Mouse (Mus musculus) kidney, embryonic 15.5 days (tissue): Measurements from ENCODE around the gene Nprl2. TPM values are rescaled to one million over a fixed set of nuclear protein-coding genes. Genes with fewer than 3 reads are reported as not detected.
"Not testable (repeated sequence)": the region's sequence is repeated elsewhere in the genome, so short reads cannot be mapped to it uniquely, and the experiment has no call there.

ENCODE experiments used
- ATAC-seq: fragments of 200-750 bp; cut with Nextera tagmentation; replicated peaks from 2 replicates; pipeline ENCODE4 v1.8.0; 2017; ENCODE audit warnings: moderate TSS enrichment; ENCODE audit not compliant: low FRiP score
- H3K27ac ChIP-seq: fragments of 300-500 bp; sonication (generic); 2 replicates; pipeline ENCODE4 v1.5.1; 2015; ENCODE audit warnings: mild to moderate bottlenecking, inconsistent platforms
- H3K27me3 ChIP-seq: fragments of 300-500 bp; sonication (generic); 2 replicates; pipeline ENCODE4 v1.6.1; 2015; ENCODE audit warnings: inconsistent platforms
- H3K36me3 ChIP-seq: fragments of 300-500 bp; sonication (generic); 2 replicates; pipeline ENCODE4 v1.6.1; 2015; ENCODE audit warnings: inconsistent platforms
- H3K4me1 ChIP-seq: fragments of 300-500 bp; sonication (generic); 2 replicates; pipeline ENCODE4 v1.6.1; 2015; ENCODE audit warnings: inconsistent platforms
- H3K4me2 ChIP-seq: fragments of 300-500 bp; sonication (generic); 2 replicates; pipeline ENCODE4 v1.6.1; 2015; ENCODE audit warnings: moderate library complexity, mild to moderate bottlenecking, inconsistent platforms
- H3K4me3 ChIP-seq: fragments of 300-500 bp; sonication (generic); replicated peaks from 2 replicates; pipeline ENCODE4 v1.5.1; 2015; ENCODE audit warnings: mild to moderate bottlenecking, inconsistent platforms
- H3K9ac ChIP-seq: fragments of 300-500 bp; sonication (generic); 2 replicates; pipeline ENCODE4 v1.6.1; 2015; ENCODE audit warnings: mild to moderate bottlenecking, inconsistent platforms
- H3K9me3 ChIP-seq: fragments of 300-500 bp; sonication (generic); replicated peaks from 2 replicates; pipeline ENCODE4 v1.6.1; 2016; ENCODE audit warnings: inconsistent platforms
- WGBS: fragments of 180-500 bp; shearing (Covaris S2); methylation state at CpG from one replicate; pipeline ENCODE4 v1.1.7; 2015; ENCODE audit warnings: mixed read lengths; 5-methylcytosine and 5-hydroxymethylcytosine counted together
- polyA plus RNA-seq: library from polyadenylated mRNA; unstranded; fragments of >200 nt; fragmentation: Nextera tagmentation; extraction: Ambion mirVana; gene quantifications from 2 replicates; pipeline ENCODE4 v1.2.1, GENCODE M21; 2015

Nprl2 gene
- polyA plus RNA-seq, 1 experiment from 2014 or later = 44.4 TPM

GRCm38 (mm10) chr9:107556346-107556745, 14.3 kb downstream of the Nprl2 start:
- ATAC-seq = no peak
- Histone ChIP-seq H3K4me1 (peaks cover 49% of the 10 kb centered on the region), H3K27ac (peak overlapping the region; percentile 99), H3K4me3 (peak overlapping the region; percentile 79), H3K9me3 (no peaks in the 10 kb centered on the region), H3K9ac (peak overlapping the region; percentile 84; the same call in 1 of the 2 replicates), H3K36me3 (peaks cover 50% of the 10 kb centered on the region), H3K4me2 (peak overlapping the region; percentile 70), H3K27me3 (no peaks in the 10 kb centered on the region)
- WGBS = 73% methylated on average over 3 of the region's 3 CpGs

GRCm38 (mm10) chr9:107563029-107563581, 21.1 kb downstream of the Nprl2 start, which contains the start of gene Tusc2:
Tusc2 (plus strand) TSS chr9:107563255.
- WGBS = under 1% methylated on average over 46 of the region's 46 CpGs
- H3K9ac ChIP-seq = peak within 1 kb of the TSS; percentile 80
- peak within 1 kb of the TSS; percentile 85 for H3K4me2 ChIP-seq
- peaks cover 64% of the 10 kb centered on the region for H3K36me3 ChIP-seq
- no peaks in the 10 kb centered on the region for H3K9me3 ChIP-seq
- peaks cover 47% of the 10 kb centered on the region for H3K4me1 ChIP-seq
- no peaks in the 10 kb centered on the region for H3K27me3 ChIP-seq
- peak within 1 kb of the TSS; percentile 97 for H3K4me3 ChIP-seq
- peak; percentile 95 for ATAC-seq
- peak within 1 kb of the TSS; percentile 80 for H3K27ac ChIP-seq

- Histone ChIP-seq H3K4me2 (peak overlapping the region; percentile 72), H3K27ac (peak overlapping the region; percentile 89), H3K36me3 (peaks cover 43% of the 10 kb centered on the region), H3K4me1 (peaks cover 58% of the 10 kb centered on the region), H3K4me3 (peak overlapping the region; percentile 18; the same call in 1 of the 2 replicates)
- H3K9ac ChIP-seq, H3K27me3 ChIP-seq, ATAC-seq, H3K9me3 ChIP-seq: not testable (repeated sequence)
- 50% methylated on average over 5 of the region's 5 CpGs for WGBS
These were observed 23.5 kb downstream of the Nprl2 start for GRCm38 (mm10) chr9:107565556-107565955.

- ATAC-seq = no peak
- Histone ChIP-seq H3K27ac (peak overlapping the region; percentile 89), H3K9me3 (no peaks in the 10 kb centered on the region), H3K4me2 (peak overlapping the region; percentile 72), H3K4me3 (peak overlapping the region; percentile 21), H3K9ac (no peak overlapping the region), H3K36me3 (peaks cover 43% of the 10 kb centered on the region), H3K27me3 (no peaks in the 10 kb centered on the region), H3K4me1 (peaks cover 64% of the 10 kb centered on the region)
- 55% methylated on average over 15 of the region's 15 CpGs for WGBS
These were observed 24.1 kb downstream of the Nprl2 start for GRCm38 (mm10) chr9:107566041-107566709.

- Histone ChIP-seq H3K27me3 (no peaks in the 10 kb centered on the region), H3K4me3 (peak overlapping the region; percentile 21), H3K27ac (peak overlapping the region; percentile 89), H3K9ac (no peak overlapping the region), H3K4me2 (peak overlapping the region; percentile 72), H3K36me3 (peaks cover 43% of the 10 kb centered on the region), H3K9me3 (no peaks in the 10 kb centered on the region), H3K4me1 (peaks cover 70% of the 10 kb centered on the region)
- WGBS = 67% methylated on average over 3 of the region's 3 CpGs
- no peak for ATAC-seq
These were observed 24.8 kb downstream of the Nprl2 start for GRCm38 (mm10) chr9:107566855-107567254.

GRCm38 (mm10) chr9:107567702-107568319, 25.8 kb downstream of the Nprl2 start, which contains the start of gene Hyal2:
Hyal2 (plus strand) TSS chr9:107567945.
- Histone ChIP-seq H3K27me3 (no peaks in the 10 kb centered on the region), H3K4me1 (peaks cover 70% of the 10 kb centered on the region), H3K4me3 (peak within 1 kb of the TSS; percentile 86), H3K9ac (peak within 1 kb of the TSS; percentile 80), H3K36me3 (peaks cover 45% of the 10 kb centered on the region), H3K27ac (peak within 1 kb of the TSS; percentile 89), H3K9me3 (no peaks in the 10 kb centered on the region), H3K4me2 (peak within 1 kb of the TSS; percentile 72)
- ATAC-seq = no peak
- WGBS = 8% methylated on average over 18 of the region's 18 CpGs

- peaks cover 65% of the 10 kb centered on the region for H3K4me1 ChIP-seq
- peak overlapping the region; percentile 80 for H3K9ac ChIP-seq
- peaks cover 53% of the 10 kb centered on the region for H3K36me3 ChIP-seq
- no peaks in the 10 kb centered on the region for H3K27me3 ChIP-seq
- H3K4me2 ChIP-seq = peak overlapping the region; percentile 72
- peak; percentile 85 for ATAC-seq
- peak overlapping the region; percentile 89 for H3K27ac ChIP-seq
- peak overlapping the region; percentile 86 for H3K4me3 ChIP-seq
- no peaks in the 10 kb centered on the region for H3K9me3 ChIP-seq
- WGBS = under 1% methylated on average over 41 of the region's 41 CpGs
These were observed 26.6 kb downstream of the Nprl2 start for GRCm38 (mm10) chr9:107568331-107569261.

GRCm38 (mm10) chr9:107569270-107569669, 27.2 kb downstream of the Nprl2 start:
- Histone ChIP-seq H3K27ac (peak overlapping the region; percentile 89), H3K4me1 (peaks cover 59% of the 10 kb centered on the region), H3K36me3 (peaks cover 55% of the 10 kb centered on the region), H3K9ac (peak overlapping the region; percentile 80), H3K4me3 (peak overlapping the region; percentile 86), H3K9me3 (no peaks in the 10 kb centered on the region), H3K4me2 (peak overlapping the region; percentile 72), H3K27me3 (no peaks in the 10 kb centered on the region)
- WGBS = under 1% methylated on average over 23 of the region's 23 CpGs
- peak; percentile 17 for ATAC-seq

GRCm38 (mm10) chr9:107570016-107570415, 28.0 kb downstream of the Nprl2 start:
- peaks cover 55% of the 10 kb centered on the region for H3K36me3 ChIP-seq
- no peaks in the 10 kb centered on the region for H3K27me3 ChIP-seq
- H3K4me2 ChIP-seq = peak overlapping the region; percentile 72
- H3K4me1 ChIP-seq = peaks cover 55% of the 10 kb centered on the region
- H3K27ac ChIP-seq = peak overlapping the region; percentile 89
- H3K9ac ChIP-seq = peak overlapping the region; percentile 80
- no peaks in the 10 kb centered on the region for H3K9me3 ChIP-seq
- ATAC-seq = no peak
- peak overlapping the region; percentile 86 for H3K4me3 ChIP-seq
- 39% methylated on average over 13 of the region's 13 CpGs for WGBS

GRCm38 (mm10) chr9:107570845-107571244, 28.8 kb downstream of the Nprl2 start:
- Histone ChIP-seq H3K36me3 (peaks cover 50% of the 10 kb centered on the region), H3K4me3 (peak overlapping the region; percentile 86), H3K9ac (peak overlapping the region; percentile 80; the same call in 1 of the 2 replicates), H3K27me3 (no peaks in the 10 kb centered on the region), H3K4me2 (peak overlapping the region; percentile 72), H3K4me1 (peaks cover 54% of the 10 kb centered on the region), H3K9me3 (no peaks in the 10 kb centered on the region), H3K27ac (no peak overlapping the region)
- ATAC-seq = no peak
- 90% methylated on average over 21 of the region's 21 CpGs for WGBS

- H3K27me3 ChIP-seq = no peaks in the 10 kb centered on the region
- no peaks in the 10 kb centered on the region for H3K9me3 ChIP-seq
- 90% methylated on average over 22 of the region's 22 CpGs for WGBS
- H3K4me3 ChIP-seq = peak overlapping the region; percentile 86; the same call in 1 of the 2 replicates
- H3K9ac ChIP-seq = no peak overlapping the region
- ATAC-seq = no peak
- peaks cover 46% of the 10 kb centered on the region for H3K36me3 ChIP-seq
- H3K27ac ChIP-seq = no peak overlapping the region
- peaks cover 54% of the 10 kb centered on the region for H3K4me1 ChIP-seq
- peak overlapping the region; percentile 72 for H3K4me2 ChIP-seq
These were observed 29.7 kb downstream of the Nprl2 start for GRCm38 (mm10) chr9:107571534-107572326.
